Mouse (Mus musculus): ENCODE measurements at regions not wholly inside any gene's neighbourhood (a gene's known extent, or its start where the extent isn't known, plus 50 kb on each side); places are given as distances from the start of the nearest gene placed in this dataset.

DNA sequence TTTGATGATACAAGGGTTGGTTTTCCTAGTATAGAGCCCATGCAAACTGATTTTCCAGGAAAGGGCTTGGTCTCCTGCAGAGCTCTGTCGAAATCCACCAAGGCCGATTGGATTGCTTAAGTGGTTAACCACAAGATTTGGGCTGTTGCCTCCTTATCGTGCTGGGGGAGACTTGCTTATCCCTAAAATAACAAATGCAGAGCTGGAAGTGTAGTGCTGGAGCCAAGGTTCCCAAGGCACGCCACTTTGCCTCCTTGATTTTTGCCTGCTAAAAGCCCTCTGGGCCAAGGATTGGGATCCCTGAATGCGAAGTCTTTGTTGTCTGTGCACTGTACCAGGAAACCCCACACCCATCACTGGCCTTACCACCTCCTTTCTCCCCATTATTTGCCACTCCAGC is 52.8 kb upstream of the Tmem178 start:
- DNase-seq (ENCODE audit: low spot score in 2 of 2) = no peak

DNA sequence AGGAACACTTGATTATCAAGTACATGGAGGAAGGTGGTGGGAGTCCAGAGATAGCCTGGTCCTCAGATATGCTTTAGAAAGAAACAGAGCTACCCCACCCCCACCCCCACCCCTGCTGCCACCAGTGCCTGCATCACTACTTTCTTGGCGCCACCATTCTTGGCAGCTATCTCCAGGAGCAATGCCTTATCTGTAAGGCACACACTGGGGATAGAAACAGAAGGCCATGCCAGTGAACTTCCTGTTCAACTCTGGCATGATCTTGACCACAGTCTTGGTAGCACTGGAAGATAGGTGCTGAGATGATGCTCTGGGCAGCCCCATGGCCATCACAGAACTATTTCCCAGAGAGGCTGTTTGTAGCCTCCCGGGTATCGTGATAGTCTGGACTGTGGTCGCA is 55.3 kb upstream of the Tmem178 start:
- no peak for DNase-seq (ENCODE audit: low spot score in 2 of 2)

DNA sequence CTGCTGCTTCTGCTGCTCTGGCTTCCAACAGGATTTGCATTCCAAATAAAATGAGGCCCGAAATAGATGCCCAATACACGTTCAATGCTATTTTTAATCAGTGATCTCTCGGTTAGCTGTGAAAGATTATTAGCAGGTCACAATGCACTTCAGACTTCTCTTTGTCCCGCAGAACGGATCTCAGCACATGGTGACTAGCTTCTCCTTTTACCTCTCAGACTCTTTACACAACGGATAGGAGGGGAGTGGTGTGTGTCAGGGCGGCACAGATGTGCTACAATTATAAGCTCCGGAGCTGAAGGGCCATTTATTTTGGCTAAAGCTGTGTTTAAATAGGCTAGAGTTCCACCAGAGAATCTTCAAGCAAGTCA is 56.7 kb upstream of the Tmem178 start:
- no peak for DNase-seq (ENCODE audit: low spot score in 2 of 2)

DNA sequence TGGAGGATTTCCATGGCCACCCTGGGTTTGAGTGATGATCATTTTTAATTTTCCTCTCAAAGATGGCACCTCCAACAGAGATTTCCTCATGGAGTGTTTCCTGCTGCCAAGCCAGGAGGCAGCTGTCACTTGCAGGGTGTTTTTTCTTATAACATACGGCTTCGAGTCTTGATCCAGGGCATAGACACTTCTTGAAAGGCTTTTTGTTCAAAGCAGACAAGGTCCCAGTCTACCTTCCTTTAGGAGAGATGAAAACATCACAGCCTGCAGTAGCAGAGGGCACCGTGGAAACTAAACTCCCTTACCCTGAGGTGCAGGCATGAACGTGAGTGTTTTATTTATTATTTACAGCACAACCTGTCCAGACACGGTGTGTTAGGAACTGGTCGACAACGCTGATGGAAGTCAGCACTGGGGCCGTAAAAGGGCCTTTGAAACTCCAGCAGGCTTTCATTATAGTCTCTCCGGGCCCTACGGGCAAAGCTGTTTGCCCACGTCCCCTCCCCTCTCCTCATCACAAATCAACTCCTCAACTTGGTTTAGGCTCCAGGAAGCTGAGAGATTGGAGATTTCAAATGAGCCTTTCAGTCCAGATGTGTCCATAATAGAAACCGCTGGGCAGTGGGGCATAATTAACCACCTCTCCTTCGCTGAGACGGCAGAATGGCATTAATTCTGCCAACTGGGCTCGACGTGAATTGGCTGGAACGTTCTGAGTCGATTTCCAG is 57.2 kb upstream of the Tmem178 start:
- DNase-seq (ENCODE audit: low spot score in 2 of 2) = peak in 1 of 2 experiments; percentile 57

DNA sequence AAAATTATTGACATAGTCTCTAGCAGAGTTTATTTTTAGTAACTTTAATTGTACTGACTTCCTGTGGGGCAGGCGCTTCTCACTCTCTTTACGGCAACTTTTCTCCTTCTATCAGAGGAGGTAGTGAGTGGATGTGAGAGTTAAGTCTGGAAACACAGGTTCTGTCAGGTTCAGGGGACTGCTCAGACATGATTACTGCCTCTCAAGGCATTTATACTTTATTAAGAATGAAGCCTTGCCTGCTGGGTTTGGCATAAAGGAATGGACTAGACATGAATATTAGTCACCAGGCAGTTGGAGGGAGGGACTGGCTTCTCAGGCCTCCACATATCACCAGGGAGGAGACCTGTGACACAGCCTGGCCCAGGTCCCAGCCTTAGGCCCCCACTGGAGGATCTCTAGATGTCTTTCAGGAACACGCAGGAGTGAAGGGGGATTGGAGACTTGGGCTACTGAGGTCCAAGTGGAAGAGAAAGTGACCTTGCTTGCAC is 58.2 kb upstream of the Tmem178 start:
- DNase-seq (ENCODE audit: low spot score in 2 of 2) = no peak

DNA sequence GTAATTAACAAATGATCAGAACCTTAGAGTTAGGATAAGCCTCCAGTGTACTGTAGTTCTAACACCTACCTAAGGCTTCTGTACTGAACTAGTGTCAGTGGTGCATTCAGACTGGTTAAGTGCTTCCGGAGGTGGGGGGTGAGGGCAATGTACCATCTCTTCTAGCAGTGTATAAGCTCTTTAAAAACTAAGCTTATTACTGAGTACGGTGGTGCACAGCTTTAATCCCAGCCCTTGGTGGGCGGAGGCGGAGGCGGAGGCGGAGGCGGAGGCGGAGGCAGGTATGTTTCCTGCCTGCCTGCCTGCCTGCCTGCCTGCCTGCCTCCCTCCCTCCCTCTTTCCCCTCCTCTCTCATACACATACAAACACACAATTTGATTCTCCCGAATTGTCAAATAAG is 58.7 kb upstream of the Tmem178 start:
- DNase-seq (ENCODE audit: low spot score in 2 of 2) = no peak

DNA sequence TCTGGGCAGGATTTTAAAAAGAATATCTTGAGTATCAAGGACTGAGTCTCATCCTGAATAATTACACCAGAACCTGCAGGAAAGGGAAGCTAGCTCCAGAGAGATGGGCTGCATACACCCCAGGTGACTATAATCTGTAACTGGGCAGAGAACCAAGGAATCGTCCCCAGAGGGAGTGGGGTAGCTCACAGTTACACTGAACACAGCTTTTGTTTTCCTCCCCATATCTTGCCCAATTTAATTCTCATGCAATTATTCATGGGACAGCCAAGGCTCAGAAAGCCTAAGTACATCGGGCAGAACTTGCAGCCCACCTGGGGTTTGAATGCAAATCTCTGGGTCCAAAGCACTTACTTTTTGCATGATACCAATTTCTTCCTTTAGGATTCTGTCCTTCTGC is 59.5 kb upstream of the Tmem178 start:
- no peak for DNase-seq (ENCODE audit: low spot score in 2 of 2)

DNA sequence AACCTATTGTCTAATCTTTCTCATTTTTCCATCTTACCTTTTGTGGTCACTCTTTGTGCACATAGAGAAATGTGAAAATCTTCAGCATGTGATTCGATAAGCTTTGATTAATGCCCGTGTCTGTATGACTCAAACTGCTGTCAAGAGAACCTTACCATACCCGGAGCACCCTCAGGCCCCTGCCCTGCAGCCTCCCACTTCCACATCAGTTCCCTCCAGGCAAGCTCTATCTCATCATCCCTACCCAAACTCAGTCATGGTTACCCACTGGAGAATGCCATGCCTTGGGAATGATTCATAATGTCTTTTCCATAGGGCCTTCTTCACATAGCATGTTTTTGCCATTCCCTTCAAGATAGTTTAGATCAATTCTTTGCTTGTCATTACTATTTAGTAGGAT is 62.0 kb upstream of the Tmem178 start:
- DNase-seq (ENCODE audit: low spot score in 2 of 2) = no peak

DNA sequence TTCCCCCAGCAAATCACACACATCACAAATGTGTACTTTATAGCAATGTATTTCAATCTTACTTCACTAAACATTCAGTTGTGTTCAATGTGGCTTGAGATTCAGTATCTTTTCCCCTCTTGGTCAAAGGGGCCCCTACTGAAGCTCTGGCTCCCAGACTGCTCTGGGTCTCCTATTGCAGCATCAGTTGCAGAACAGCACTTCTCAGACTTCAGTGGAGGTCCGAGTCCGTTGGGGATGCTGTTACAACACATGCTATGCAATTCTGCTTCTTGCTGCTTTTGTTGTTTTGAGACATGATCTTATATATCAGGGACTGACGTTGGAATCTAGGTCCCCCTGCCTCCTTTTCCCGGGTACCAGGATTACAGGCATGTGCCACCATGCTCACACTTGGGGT is 64.1 kb upstream of the Tmem178 start:
- no peak for DNase-seq (ENCODE audit: low spot score in 2 of 2)

DNA sequence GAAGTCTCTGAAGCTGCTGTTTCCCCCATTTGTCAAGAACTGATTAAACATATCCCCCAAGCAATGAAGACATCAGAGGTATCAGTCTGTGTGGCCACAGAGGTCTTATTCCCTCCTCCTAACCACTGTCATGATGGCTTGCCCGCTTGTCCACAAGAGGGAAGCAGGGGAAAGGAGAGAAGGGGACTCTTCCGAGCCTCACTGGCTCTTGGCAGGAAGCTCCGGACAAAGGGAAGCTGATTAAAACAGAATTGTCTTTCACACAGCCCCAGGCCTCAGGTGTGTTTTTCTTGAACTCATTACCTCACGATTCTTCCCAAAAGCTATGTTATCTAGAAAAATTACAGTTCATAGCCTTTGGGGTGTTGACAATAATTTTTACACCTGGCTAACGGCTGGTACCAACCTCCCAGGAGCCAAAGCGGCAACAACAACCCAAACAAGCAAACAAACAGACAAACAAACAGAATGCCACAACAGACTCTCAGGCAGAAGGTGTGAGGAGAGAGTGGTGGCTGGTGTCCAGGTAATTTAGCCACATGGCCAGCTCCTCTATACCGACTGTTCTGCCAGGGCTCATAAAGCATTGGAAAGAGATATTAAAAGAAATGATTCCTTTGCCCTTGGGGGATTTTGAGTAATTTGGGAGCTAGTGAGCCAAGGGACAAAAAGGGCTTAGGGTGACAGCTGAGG is 68.9 kb upstream of the Tmem178 start:
- DNase-seq (ENCODE audit: low spot score in 2 of 2) = no peak

DNA sequence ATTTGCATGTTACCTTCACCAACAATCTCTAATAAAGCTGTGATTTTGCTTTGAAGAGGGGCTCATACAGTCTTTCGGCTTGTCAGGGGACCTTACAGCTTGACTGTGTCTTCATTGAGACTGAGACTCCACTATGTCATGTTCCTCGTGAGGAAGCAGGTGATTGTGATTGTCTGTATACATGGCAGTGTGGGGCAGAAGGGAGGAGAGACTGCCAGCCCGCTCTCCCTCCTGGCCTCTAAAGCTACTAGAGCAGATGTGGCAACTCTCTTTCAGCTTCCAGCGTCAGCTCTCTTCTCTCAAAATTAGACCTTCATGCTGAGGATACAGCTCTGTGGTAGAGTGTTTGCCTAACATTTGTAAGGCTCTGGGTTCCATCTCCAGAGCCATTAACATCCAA is 73.5 kb upstream of the Tmem178 start:
- no peak for DNase-seq (ENCODE audit: low spot score in 2 of 2)

DNA sequence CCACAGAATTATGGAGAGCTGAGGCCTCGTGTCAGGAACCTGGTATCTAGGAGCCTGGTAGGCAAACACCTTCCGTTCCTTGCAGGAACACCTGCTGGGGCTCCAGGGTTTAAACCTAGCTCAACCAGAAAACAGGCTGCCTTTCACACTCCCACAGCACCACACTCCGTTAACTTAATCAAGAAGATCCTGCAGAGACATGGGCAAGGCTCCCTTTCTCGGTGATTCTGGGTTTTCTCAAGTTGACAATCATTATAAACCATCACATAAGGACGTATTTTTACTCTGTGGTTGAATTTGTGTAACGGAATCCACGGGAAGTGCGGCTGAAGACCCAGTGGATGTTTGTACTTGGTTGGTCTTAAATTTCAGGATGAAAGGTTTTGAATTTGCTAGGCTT is 82.1 kb upstream of the Tmem178 start:
- no peak for DNase-seq (ENCODE audit: low spot score in 2 of 2)

DNA sequence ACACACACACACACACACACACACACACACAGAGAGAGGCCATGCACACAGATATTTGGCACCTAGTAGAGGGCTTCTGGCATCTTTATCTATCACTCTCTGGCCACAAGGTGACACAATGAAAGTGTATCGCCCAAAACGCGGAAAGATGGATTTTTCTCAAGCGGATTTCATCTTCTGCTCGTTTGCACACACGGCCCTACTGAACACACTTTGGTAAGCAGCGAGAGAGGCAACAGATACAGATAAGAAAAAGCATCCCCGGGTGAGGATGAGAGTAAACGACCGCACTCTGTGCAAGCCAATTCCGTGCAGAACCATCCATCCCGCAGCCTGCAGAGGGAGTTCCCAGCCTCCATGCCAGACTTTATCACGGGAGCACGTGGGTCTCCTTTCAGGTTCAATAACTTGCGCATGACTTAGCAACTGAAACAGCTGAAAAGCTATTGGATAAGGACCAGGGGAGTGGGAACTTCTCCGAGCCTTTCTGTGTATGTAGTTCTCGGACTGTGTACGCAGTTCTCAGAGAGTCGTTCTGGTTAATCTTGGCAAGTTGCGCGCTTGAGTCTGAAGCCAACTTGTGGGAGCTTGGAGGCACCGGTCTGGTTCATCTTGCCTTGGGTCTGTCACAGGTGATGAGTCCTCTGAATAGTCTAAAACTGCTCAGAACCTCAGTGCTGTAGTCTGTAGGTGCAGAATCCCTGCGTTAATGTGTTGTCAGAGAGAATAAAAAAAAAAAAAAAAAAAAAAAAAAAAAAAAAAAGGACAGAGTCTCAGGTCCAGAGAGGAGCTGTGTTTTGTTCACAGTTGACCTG is 97.2 kb upstream of the Tmem178 start:
- DNase-seq (ENCODE audit: low spot score in 2 of 2) = peak; percentile 37 to 63

DNA sequence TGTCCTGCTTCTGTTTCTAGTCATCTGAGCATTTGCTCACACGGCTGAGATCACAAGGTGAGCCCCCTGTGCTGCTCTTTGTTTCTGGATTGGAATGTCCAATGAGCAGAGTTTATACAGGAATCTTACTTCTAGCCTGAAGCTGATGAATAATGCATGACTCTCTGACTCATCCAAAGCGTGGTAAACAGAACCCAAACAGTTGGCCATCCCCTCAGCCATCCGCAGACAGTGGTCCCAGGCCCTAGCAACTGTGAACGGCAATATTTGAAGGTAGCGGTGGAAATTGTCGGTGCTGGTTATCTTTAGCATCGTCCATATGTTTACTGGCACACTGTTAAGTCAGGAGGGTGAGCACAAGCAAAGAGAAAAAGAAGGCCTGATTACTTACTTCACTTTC is 99.1 kb upstream of the Tmem178 start:
- DNase-seq (ENCODE audit: low spot score in 2 of 2) = peak; percentile 41 to 59

DNA sequence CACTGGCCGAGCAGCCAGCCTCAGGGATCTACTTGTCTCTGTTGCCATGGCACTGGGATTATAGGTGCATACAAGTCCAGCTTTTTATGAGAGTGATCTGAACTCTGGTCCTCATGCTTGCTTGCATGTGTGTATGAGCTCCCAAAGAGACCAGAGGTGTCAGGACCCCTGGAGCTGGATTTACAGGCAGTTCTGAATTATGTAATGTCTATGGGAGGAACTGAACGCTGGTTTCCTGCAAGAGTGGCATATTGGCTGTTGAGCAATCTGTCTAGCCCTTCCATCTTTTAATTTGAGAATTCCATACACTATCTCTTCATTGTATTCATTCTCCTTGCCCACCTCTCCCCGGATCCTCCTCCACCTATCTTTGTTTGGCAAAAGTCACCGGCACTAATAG is 102.5 kb upstream of the Tmem178 start:
- DNase-seq (ENCODE audit: low spot score in 2 of 2) = no peak

DNA sequence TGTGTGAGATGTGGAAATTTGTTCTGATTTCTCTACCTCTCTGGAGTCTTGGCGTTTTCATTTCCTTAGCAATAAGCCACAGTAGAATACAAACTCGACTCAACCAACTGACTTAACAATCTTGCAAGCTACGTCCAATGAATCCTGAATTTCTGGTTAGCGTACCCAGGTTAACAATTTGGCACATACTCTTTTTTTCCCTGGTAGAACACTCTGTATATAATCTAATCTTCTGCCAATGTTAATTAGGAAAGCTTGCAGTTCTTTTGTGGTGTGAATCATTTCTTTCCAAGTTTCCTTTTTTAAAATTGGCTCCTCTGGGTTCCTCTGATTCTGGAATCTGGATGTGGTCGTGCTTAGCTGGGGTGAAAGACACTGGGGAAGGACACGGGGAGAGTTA is 103.5 kb upstream of the Tmem178 start:
- no peak for DNase-seq (ENCODE audit: low spot score in 2 of 2)

DNA sequence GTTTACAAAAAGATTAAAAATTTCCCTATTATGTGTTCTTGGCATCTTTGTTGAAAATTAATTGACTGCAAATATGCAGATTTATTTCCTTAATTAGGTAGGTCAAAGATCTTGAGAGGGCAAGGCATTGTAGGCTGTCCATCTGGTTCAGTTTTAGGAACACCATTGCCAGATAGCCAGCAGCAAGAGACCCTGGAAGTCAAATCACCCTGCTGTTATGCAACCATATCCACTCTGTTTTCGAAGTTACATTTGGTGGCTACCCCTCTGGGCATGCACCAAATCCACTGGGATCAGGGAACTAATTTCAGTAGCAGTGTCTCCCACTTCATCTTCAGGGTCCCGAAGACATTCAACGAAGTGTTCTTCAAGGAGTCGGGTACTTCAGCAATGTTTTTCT is 104.0 kb upstream of the Tmem178 start:
- DNase-seq (ENCODE audit: low spot score in 2 of 2) = no peak

DNA sequence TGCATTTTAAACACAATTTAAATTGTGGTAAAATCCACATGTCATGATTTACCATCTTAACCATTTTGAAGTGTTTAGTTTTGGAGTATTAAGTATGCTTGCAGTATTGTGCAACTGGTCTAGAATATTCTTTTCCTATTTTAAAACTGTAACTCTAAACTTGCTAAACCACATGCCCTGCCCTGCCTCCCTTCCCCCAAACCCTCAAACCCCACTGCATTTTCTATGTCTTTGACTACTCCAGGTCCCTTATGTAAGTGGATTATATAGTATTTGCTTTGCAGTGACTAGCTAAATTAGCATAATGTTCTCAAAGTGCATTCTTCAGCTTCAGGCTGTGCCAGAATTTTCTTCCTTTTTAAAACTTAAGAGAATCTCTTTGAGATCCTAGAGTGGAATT is 106.4 kb upstream of the Map4k3 start:
- DNase-seq (ENCODE audit: low spot score in 2 of 2) = no peak

DNA sequence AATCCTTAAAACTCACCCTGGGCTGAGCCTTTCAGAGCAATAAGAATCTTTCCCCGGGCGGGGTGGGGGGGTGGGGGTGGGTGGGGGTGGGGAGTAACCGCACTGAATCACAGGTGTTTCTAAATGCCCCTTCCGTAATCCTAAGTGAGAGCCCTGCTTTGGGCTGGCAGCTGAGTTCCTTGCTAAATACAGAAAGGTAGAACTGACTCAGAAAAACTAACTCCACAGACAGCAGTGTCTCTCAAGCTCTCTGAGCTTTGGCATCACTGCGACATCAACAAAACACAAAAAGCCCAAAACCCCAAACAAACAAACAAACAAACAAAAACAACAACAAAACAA is 105.9 kb upstream of the Map4k3 start:
- DNase-seq (ENCODE audit: low spot score in 2 of 2) = no peak

DNA sequence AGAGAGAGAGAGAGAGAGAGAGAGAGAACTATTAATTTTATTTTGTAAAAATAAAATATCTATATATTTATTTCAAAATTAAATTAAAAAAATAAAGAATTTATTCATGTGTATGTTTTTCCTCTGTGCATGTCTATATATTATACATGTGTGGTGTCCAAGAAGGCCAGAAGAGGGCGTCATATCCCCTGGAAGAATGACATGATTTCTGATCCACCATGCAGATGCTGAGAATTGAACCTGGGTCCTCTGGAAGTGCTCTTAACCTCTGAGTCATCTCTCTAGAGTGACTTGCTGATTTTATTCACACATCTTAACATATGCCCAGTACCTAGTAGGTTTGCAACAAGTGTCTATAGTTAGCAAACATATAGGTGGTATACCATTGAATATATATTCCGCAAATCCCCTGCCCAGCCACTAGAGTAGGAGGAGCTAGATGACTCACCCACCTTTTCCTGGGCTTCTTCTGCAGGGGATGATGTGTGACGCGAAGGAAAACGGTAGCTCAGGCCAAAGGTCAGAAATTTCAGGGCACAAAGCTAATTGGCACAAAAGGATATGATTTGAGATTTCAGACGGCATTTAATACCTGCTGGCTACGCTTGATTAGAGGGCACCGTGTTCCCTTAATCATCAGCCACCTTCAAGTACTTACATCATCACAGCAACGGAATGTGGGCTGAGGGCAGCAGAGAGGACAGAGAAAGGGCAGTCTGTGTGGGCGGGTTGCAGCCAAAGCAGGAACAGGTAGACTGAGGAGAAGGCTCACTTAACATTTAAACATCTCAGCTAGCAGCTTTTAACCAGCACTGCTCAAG is 105.3 kb upstream of the Map4k3 start:
- DNase-seq (ENCODE audit: low spot score in 2 of 2) = no peak

DNA sequence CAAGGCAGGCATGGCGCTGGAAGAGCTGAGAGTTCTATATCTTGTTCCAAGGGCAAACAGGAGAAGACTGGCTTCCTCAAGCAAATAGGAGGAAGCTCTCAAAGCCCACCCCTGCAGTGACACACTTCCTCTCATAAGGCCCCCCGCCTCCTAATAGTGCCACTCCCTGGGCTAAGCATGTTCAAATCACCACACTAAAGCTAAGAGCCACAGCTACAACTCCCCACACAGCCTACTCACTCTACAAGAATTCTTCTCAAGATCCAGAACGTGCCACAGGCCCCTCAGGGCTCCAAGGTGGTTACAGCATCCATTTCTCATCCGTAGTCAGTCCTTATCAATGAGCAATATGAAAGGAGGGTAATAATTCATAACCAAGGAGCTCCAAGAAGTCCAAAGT is 103.4 kb upstream of the Map4k3 start:
- no peak for DNase-seq (ENCODE audit: low spot score in 2 of 2)

DNA sequence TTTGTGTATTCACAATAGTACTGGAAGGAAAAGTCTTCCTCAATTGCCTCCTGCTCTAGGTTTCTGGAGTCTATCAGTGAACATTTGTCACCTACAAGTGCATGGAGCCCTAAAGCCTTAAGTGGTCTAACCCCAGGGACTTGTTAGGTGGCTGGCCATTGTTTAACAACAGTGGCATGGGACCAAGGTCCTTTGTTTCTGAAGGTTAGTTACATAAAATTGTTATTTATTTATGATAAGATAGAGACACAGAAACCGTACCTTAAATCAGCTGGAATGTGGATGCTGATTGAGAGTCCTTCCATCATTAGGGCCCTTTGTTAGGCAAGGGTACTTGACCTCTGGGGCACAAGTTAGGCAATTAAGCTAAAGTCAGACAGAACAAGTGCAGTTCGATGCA is 99.6 kb upstream of the Map4k3 start:
- no peak for DNase-seq (ENCODE audit: low spot score in 2 of 2)
